Mouse (Mus musculus) olfactory bulb, adult 2 months (tissue): Measurements from ENCODE around the gene Cybb.
"Not testable (repeated sequence)": the region's sequence is repeated elsewhere in the genome, so short reads cannot be mapped to it uniquely, and the experiment has no call there.

Experiments used
- CTCF ChIP-seq: fragments of 200-500 bp; IDR thresholded peaks from 2 replicates; pipeline ENCODE4 v1.5.1; 2012; ENCODE audit warnings: low read depth, mild to moderate bottlenecking, low read length, moderate library complexity; ENCODE audit not compliant: insufficient read depth
- POLR2A ChIP-seq: fragments of 200-500 bp; IDR thresholded peaks from 2 replicates; pipeline ENCODE4 v1.6.1; 2012; ENCODE audit warnings: mild to moderate bottlenecking, low read depth, low read length, moderate library complexity; ENCODE audit not compliant: insufficient read depth

DNA sequence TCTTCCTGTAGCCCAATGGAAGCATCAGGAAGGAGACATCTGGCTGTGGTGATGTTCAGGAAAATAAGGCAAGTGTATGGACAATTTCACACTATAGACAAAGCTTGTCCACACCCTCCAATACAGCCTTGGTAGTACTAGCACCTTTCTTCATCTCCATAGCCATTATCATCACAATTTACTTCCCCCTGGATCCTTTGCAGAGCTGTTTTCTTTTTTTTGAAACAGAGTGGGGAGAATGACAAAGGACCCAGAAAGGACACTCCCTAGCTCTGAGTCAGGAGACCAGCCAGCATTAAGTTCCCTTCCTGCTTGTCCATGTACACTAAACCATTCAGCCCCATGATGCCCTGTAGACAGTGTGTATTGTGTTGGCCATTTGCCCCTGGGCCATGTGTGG is 30.0 kb upstream of the Cybb start:
- not testable (repeated sequence) for TF ChIP-seq CTCF, POLR2A
